Mouse (Mus musculus): Measurements from ENCODE around the gene D16Ertd472e.

GRCm38 (mm10) chr16:78534468-78534867, 42.0 kb downstream of the D16Ertd472e start:
- no peak for TF ChIP-seq EP300 (IDR thresholded peaks at IDR 0.05; ENCODE audit: insufficient read depth, low read depth, low read length)
- TF ChIP-seq CTCF (IDR thresholded peaks at IDR 0.05; ENCODE audit: low read depth, low read length): no peak
